Mouse (Mus musculus): ENCODE measurements around the gene Lgals1.

DNA sequence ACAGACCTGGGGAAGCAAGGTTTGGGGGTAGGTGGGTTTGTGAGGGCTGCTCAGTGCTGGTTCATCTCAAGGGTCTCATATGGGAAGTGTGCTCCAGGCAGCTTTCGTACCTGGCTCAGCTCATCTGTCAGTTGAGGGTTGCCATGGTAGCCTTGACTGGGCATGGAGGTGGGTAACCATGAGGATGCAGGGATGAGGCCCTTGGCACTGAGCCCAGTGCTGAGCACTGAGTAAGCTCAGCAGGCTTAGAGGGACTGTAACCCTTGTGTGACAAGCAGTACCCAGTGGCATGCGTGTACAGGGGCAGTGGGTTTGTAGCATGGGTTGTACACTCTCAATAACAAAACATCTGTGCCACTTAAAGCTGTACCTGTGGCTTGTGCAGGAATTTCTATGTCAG, 11.4 kb downstream of the Lgals1 start:
- no peak for TF ChIP-seq CTCF (IDR thresholded peaks at IDR 0.05; ENCODE audit: low read depth)
- TF ChIP-seq EP300 (IDR thresholded peaks at IDR 0.05; ENCODE audit: low read depth), result no peak
